Mouse (Mus musculus): Measurements from ENCODE around the gene Ndufv3.
A peak's percentile ranks its signal among the peaks of the same experiment; 100 is the strongest.

GRCm38 (mm10) chr17:31574662-31575061 is 54.7 kb downstream of the Ndufv3 start:
- TF ChIP-seq POLR2A (IDR thresholded peaks at IDR 0.05; ENCODE audit: insufficient read length, low read depth) (no peak), TCF3 (IDR thresholded peaks at IDR 0.05; ENCODE audit: insufficient read length, low read depth) (peak; percentile 65), USF1 (IDR thresholded peaks at IDR 0.05; ENCODE audit: low read depth) (no peak), TCF12 (IDR thresholded peaks at IDR 0.05; ENCODE audit: insufficient read depth, poor library complexity, severe bottlenecking) (peak; percentile 86)
